Mouse (Mus musculus): ENCODE measurements around the gene Trim7. TPM values are rescaled to one million over a fixed set of nuclear protein-coding genes. Genes with fewer than 3 reads are reported as not detected.
"Not testable (repeated sequence)": the region's sequence is repeated elsewhere in the genome, so short reads cannot be mapped to it uniquely, and the experiment has no call there.

Trim7 gene
- polyA plus RNA-seq, 1 experiment = 13.0 TPM

- WGBS = 85% methylated on average over 6 of the region's 6 CpGs
- no peaks in the 10 kb centered on the region for H3K36me3 ChIP-seq (ENCODE audit: control insufficient read depth, insufficient read depth, low read length)
- no peaks in the 10 kb centered on the region for H3K27me3 ChIP-seq (ENCODE audit: control insufficient read depth, insufficient read depth, low read length)
- DNase-seq = no peak
- no peak overlapping the region for H3K27ac ChIP-seq (ENCODE audit: control insufficient read depth, insufficient read depth, low read length)
- no peaks in the 10 kb centered on the region; the same call in 1 of the 2 replicates for H3K4me1 ChIP-seq (replicated peaks; ENCODE audit: control insufficient read depth, insufficient read depth, low read length)
- TF ChIP-seq POLR2A (IDR thresholded peaks at IDR 0.05; ENCODE audit: control insufficient read depth, extremely low read depth, insufficient read depth, low read length, poor library complexity) (no peak), CTCF (IDR thresholded peaks at IDR 0.05; ENCODE audit: borderline replicate concordance, control insufficient read depth, extremely low read depth, insufficient read depth, low read length, poor library complexity) (no peak)
- H3K4me3 ChIP-seq (ENCODE audit: control insufficient read depth, insufficient read depth, low read length) = no peak overlapping the region
Measured at GRCm38 (mm10) chr11:48844309-48844708, 18.4 kb downstream of the Trim7 start.

GRCm38 (mm10) chr11:48845244-48845815 is 19.4 kb downstream of the Trim7 start:
- Histone ChIP-seq H3K36me3 (ENCODE audit: control insufficient read depth, insufficient read depth, low read length) (no peaks in the 10 kb centered on the region), H3K27ac (ENCODE audit: control insufficient read depth, insufficient read depth, low read length) (no peak overlapping the region), H3K4me3 (ENCODE audit: control insufficient read depth, insufficient read depth, low read length) (no peak overlapping the region), H3K27me3 (ENCODE audit: control insufficient read depth, insufficient read depth, low read length) (no peaks in the 10 kb centered on the region), H3K4me1 (replicated peaks; ENCODE audit: control insufficient read depth, insufficient read depth, low read length) (no peaks in the 10 kb centered on the region; the same call in 1 of the 2 replicates)
- no peak for DNase-seq
- TF ChIP-seq CTCF (IDR thresholded peaks at IDR 0.05; ENCODE audit: borderline replicate concordance, control insufficient read depth, extremely low read depth, insufficient read depth, low read length, poor library complexity) = no peak
- TF ChIP-seq POLR2A (IDR thresholded peaks at IDR 0.05; ENCODE audit: control insufficient read depth, extremely low read depth, insufficient read depth, low read length, poor library complexity) = no peak
- WGBS = 81% methylated on average over 13 of the region's 13 CpGs

GRCm38 (mm10) chr11:48846362-48846761 is 20.4 kb downstream of the Trim7 start:
- DNase-seq; H3K4me3 ChIP-seq (ENCODE audit: control insufficient read depth, insufficient read depth, low read length); H3K27me3 ChIP-seq (ENCODE audit: control insufficient read depth, insufficient read depth, low read length); H3K36me3 ChIP-seq (ENCODE audit: control insufficient read depth, insufficient read depth, low read length); H3K4me1 ChIP-seq (replicated peaks; ENCODE audit: control insufficient read depth, insufficient read depth, low read length); H3K27ac ChIP-seq (ENCODE audit: control insufficient read depth, insufficient read depth, low read length): not testable (repeated sequence)
- 87% methylated on average over 2 of the region's 2 CpGs for WGBS

GRCm38 (mm10) chr11:48846881-48847280 is 20.9 kb downstream of the Trim7 start:
- TF ChIP-seq CTCF (IDR thresholded peaks at IDR 0.05; ENCODE audit: borderline replicate concordance, control insufficient read depth, extremely low read depth, insufficient read depth, low read length, poor library complexity) = no peak
- TF ChIP-seq POLR2A (IDR thresholded peaks at IDR 0.05; ENCODE audit: control insufficient read depth, extremely low read depth, insufficient read depth, low read length, poor library complexity) = no peak
- no peaks in the 10 kb centered on the region; the same call in 1 of the 2 replicates for H3K4me1 ChIP-seq (replicated peaks; ENCODE audit: control insufficient read depth, insufficient read depth, low read length)
- no peaks in the 10 kb centered on the region for H3K36me3 ChIP-seq (ENCODE audit: control insufficient read depth, insufficient read depth, low read length)
- no peak overlapping the region for H3K27ac ChIP-seq (ENCODE audit: control insufficient read depth, insufficient read depth, low read length)
- DNase-seq = no peak
- WGBS = 87% methylated on average over 5 of the region's 5 CpGs
- no peak overlapping the region for H3K4me3 ChIP-seq (ENCODE audit: control insufficient read depth, insufficient read depth, low read length)
- H3K27me3 ChIP-seq (ENCODE audit: control insufficient read depth, insufficient read depth, low read length) = no peaks in the 10 kb centered on the region

GRCm38 (mm10) chr11:48850240-48850639 is 24.3 kb downstream of the Trim7 start:
- H3K4me1 ChIP-seq (replicated peaks; ENCODE audit: control insufficient read depth, insufficient read depth, low read length) = peaks cover 16% of the 10 kb centered on the region
- no peak for DNase-seq
- 89% methylated on average over 2 of the region's 2 CpGs for WGBS
- no peak overlapping the region for H3K27ac ChIP-seq (ENCODE audit: control insufficient read depth, insufficient read depth, low read length)
- no peak overlapping the region for H3K4me3 ChIP-seq (ENCODE audit: control insufficient read depth, insufficient read depth, low read length)
- H3K36me3 ChIP-seq (ENCODE audit: control insufficient read depth, insufficient read depth, low read length) = no peaks in the 10 kb centered on the region
- TF ChIP-seq CTCF (IDR thresholded peaks at IDR 0.05; ENCODE audit: borderline replicate concordance, control insufficient read depth, extremely low read depth, insufficient read depth, low read length, poor library complexity) (no peak), POLR2A (IDR thresholded peaks at IDR 0.05; ENCODE audit: control insufficient read depth, extremely low read depth, insufficient read depth, low read length, poor library complexity) (no peak)
- no peaks in the 10 kb centered on the region for H3K27me3 ChIP-seq (ENCODE audit: control insufficient read depth, insufficient read depth, low read length)

GRCm38 (mm10) chr11:48851270-48851995 is 25.5 kb downstream of the Trim7 start:
- TF ChIP-seq CTCF (IDR thresholded peaks at IDR 0.05; ENCODE audit: borderline replicate concordance, control insufficient read depth, extremely low read depth, insufficient read depth, low read length, poor library complexity) = no peak
- TF ChIP-seq POLR2A (IDR thresholded peaks at IDR 0.05; ENCODE audit: control insufficient read depth, extremely low read depth, insufficient read depth, low read length, poor library complexity) = no peak
- no peak overlapping the region for H3K4me3 ChIP-seq (ENCODE audit: control insufficient read depth, insufficient read depth, low read length)
- H3K27ac ChIP-seq (ENCODE audit: control insufficient read depth, insufficient read depth, low read length) = no peak overlapping the region
- peaks cover 19% of the 10 kb centered on the region for H3K4me1 ChIP-seq (replicated peaks; ENCODE audit: control insufficient read depth, insufficient read depth, low read length)
- no peak for DNase-seq
- H3K36me3 ChIP-seq (ENCODE audit: control insufficient read depth, insufficient read depth, low read length) = no peaks in the 10 kb centered on the region
- 91% methylated on average over 4 of the region's 4 CpGs for WGBS
- no peaks in the 10 kb centered on the region for H3K27me3 ChIP-seq (ENCODE audit: control insufficient read depth, insufficient read depth, low read length)

All from thymus, adult 2 months (tissue).